Mouse (Mus musculus) ES-E14 (cell line): ENCODE results near the gene Zfp810.
A peak's percentile ranks its signal among the peaks of the same experiment; 100 is the strongest.

Source experiments
- CHD2 ChIP-seq: IDR thresholded peaks from 2 replicates; pipeline ENCODE4 v1.6.1; 2014; ENCODE audit warnings: mild to moderate bottlenecking, low read depth, low read length, inconsistent platforms
- HCFC1 ChIP-seq: IDR thresholded peaks from 2 replicates; pipeline ENCODE4 v1.6.1; 2012; ENCODE audit warnings: low read length, inconsistent platforms, borderline replicate concordance; ENCODE audit not compliant: insufficient read depth
- MAFK ChIP-seq: IDR thresholded peaks from 2 replicates; pipeline ENCODE4 v1.6.1; 2014; ENCODE audit warnings: mild to moderate bottlenecking, low read depth, low read length, inconsistent platforms; ENCODE audit not compliant: insufficient read depth
- ZC3H11A ChIP-seq: IDR thresholded peaks from 2 replicates; pipeline ENCODE4 v1.6.1; 2012; ENCODE audit warnings: low read depth, mild to moderate bottlenecking, inconsistent platforms, low read length, borderline replicate concordance
- ZNF384 ChIP-seq: IDR thresholded peaks from 2 replicates; pipeline ENCODE4 v1.6.1; 2012; ENCODE audit warnings: low read depth, low read length, inconsistent platforms

- TF ChIP-seq ZC3H11A (no peak), MAFK (no peak), CHD2 (no peak), ZNF384 (peak; percentile 71), HCFC1 (no peak)
Measured at GRCm38 (mm10) chr9:22258784-22259183, 48.7 kb downstream of the Zfp810 start.
